In the genomic region with DNA sequence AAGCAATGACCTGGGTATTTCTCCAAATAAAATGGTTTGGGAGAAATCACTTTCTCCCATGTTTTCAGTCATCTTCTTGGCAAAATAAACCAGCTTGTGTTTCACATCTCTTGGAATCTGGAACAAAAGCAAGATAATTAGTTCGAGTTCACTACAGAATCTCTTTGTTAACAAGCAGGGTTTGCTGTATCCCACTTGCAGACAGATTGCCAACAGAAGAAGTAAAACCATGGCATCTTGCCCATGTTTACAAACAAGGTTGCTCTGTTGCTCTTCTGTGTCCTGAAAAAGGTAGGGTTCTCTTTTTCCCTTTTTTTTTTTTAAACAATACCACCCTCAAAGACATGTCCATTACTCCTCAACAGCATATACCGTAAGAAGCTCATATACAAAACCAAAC, we compare ENCODE assay signal across 27 mouse cellular contexts. TPM values are rescaled to one million over a fixed set of nuclear protein-coding genes. Genes with fewer than 3 reads are reported as not detected.
DNase-seq lines count a peak whose midpoint lies in the region; ATAC-seq and TF ChIP-seq lines count a peak whose summit lies in the region.
"Had no signal": no experiment of that assay in that cellular context is flagged by ENCODE, and none has a peak within 500 bp of the region (broad histone marks: within the 10 kb centered on the region; RNA-seq: fewer than 3 reads in every experiment).

No protein-coding gene starts in this region.

- H3K27ac ChIP-seq in forebrain, embryonic 14.5 days (ENCODE audit: low read depth, low read length), result no peak overlapping the region
- no peak overlapping the region for H3K27ac ChIP-seq in forebrain, embryonic 12.5 days
- H3K27ac ChIP-seq: embryonic facial prominence, embryonic 10.5 days; embryonic facial prominence, embryonic 13.5 days; forebrain, embryonic 13.5 days; gastrocnemius, adult 2 months; hindbrain, embryonic 12.5 days; hindbrain, embryonic 15.5 days had no signal

- no peak for TF ChIP-seq POLR2A in brain, embryonic 14.5 days (IDR thresholded peaks at IDR 0.05; ENCODE audit: borderline replicate concordance, extremely low read depth, insufficient read depth, insufficient read length, poor library complexity, severe bottlenecking)

- no peak overlapping the region for H3K4me2 ChIP-seq in forebrain, embryonic 14.5 days (ENCODE audit: low read length)
- H3K4me2 ChIP-seq in forebrain, embryonic 12.5 days, result no peak overlapping the region
- H3K4me2 ChIP-seq: embryonic facial prominence, embryonic 13.5 days; forebrain, embryonic 13.5 days; heart, embryonic 11.5 days; hindbrain, embryonic 12.5 days; hindbrain, embryonic 15.5 days had no signal

- intact Hi-C loops in left cerebral cortex, postnatal 25 days (cut with DNase I), result loop anchor here (10.0 kb wide), 1 partner anchor 658 kb away; no protein-coding TSS in a partner anchor

- no peak for ATAC-seq in forebrain, embryonic 14.5 days
- no peak for ATAC-seq in forebrain, embryonic 12.5 days (ENCODE audit: low FRiP score)
- ATAC-seq: activated CD4-positive, CD25-positive, alpha-beta regulatory T cell, adult 4 months; CD4-positive, CD25-positive, alpha-beta regulatory T cell, adult 4 months; forebrain, embryonic 13.5 days; forebrain, postnatal 0 days had no signal

- 27% methylated on average over 2 of the region's 2 CpGs for WGBS in forebrain, embryonic 14.5 days
- WGBS in forebrain, embryonic 12.5 days, result 55% methylated on average over 2 of the region's 2 CpGs

- H3K27me3 ChIP-seq in forebrain, embryonic 14.5 days (replicated peaks; ENCODE audit: control insufficient read depth, insufficient read depth, low read length), result peaks cover 27% of the 10 kb centered on the region
- peaks cover 58% of the 10 kb centered on the region for H3K27me3 ChIP-seq in forebrain, embryonic 12.5 days

- H3K4me3 ChIP-seq in forebrain, embryonic 14.5 days (ENCODE audit: low read depth, low read length), result no peak overlapping the region
- no peak overlapping the region for H3K4me3 ChIP-seq in forebrain, embryonic 12.5 days (replicated peaks)
- H3K4me3 ChIP-seq: embryonic facial prominence, embryonic 10.5 days; embryonic facial prominence, embryonic 13.5 days; erythroblast, embryonic 14.5 days; forebrain, embryonic 13.5 days; gastrocnemius, adult 2 months; hindbrain, embryonic 12.5 days; hindbrain, embryonic 15.5 days had no signal

- TF ChIP-seq CTCF in brain, embryonic 14.5 days (IDR thresholded peaks at IDR 0.05; ENCODE audit: borderline replicate concordance, extremely low read depth, insufficient read depth, insufficient read length), result no peak

- no peaks in the 10 kb centered on the region for H3K9me3 ChIP-seq in forebrain, embryonic 14.5 days (replicated peaks; ENCODE audit: control insufficient read depth, low read length)
- H3K9me3 ChIP-seq in forebrain, embryonic 12.5 days, result no peaks in the 10 kb centered on the region
- H3K9me3 ChIP-seq: embryonic facial prominence, embryonic 10.5 days; embryonic facial prominence, embryonic 13.5 days; forebrain, embryonic 13.5 days; hindbrain, embryonic 12.5 days; hindbrain, embryonic 15.5 days had no signal

- peak; percentile 63 for DNase-seq in forebrain, embryonic 14.5 days (ENCODE audit: low spot score)
- peak; percentile 29 for DNase-seq in retina, postnatal 1 day
- DNase-seq in retina, embryonic 14.5 days (ENCODE audit: low spot score), result no peak
- peak; percentile 68 for DNase-seq in brain, embryonic 14.5 days (ENCODE audit: low read depth)
- no peak for DNase-seq in left cerebral cortex, postnatal 25 days (ENCODE audit: low spot score in 2 of 2)
- DNase-seq: adrenal gland, adult 8-10 months; adrenal gland, postnatal 25 days; cerebellum, adult 11 months; cerebellum, postnatal 25 days; embryo, embryonic 11 days; forebrain, postnatal 0 days; gastrocnemius, adult 2 months; gastrocnemius, postnatal 14 days; heart, adult 11 months had no signal

- H3K36me3 ChIP-seq in forebrain, embryonic 14.5 days (ENCODE audit: control insufficient read depth, insufficient read depth, low read length), result no peaks in the 10 kb centered on the region
- no peaks in the 10 kb centered on the region for H3K36me3 ChIP-seq in forebrain, embryonic 12.5 days (replicated peaks)
- H3K36me3 ChIP-seq: embryonic facial prominence, embryonic 10.5 days; embryonic facial prominence, embryonic 13.5 days; hindbrain, embryonic 12.5 days; hindbrain, embryonic 15.5 days had no signal

- peaks cover 3% of the 10 kb centered on the region; the same call in 1 of the 2 replicates for H3K4me1 ChIP-seq in forebrain, embryonic 14.5 days (ENCODE audit: control insufficient read depth, insufficient read depth, low read length)
- peaks cover 6% of the 10 kb centered on the region; the same call in 1 of the 2 replicates for H3K4me1 ChIP-seq in forebrain, embryonic 12.5 days

- no peak overlapping the region for H3K9ac ChIP-seq in forebrain, embryonic 14.5 days (ENCODE audit: low read length)
- no peak overlapping the region for H3K9ac ChIP-seq in forebrain, embryonic 12.5 days
- H3K9ac ChIP-seq: embryonic facial prominence, embryonic 13.5 days; forebrain, embryonic 13.5 days; forebrain, postnatal 0 days; hindbrain, embryonic 12.5 days; hindbrain, embryonic 15.5 days had no signal

RNA-seq across cellular contexts. Expression of gene Dnah11, which starts 2.3 kb away (rescaled TPM):
- polyA plus RNA-seq in forebrain, embryonic 14.5 days (2014; fragmentation: Nextera tagmentation; extraction: Ambion mirVana), result 0.11 and 0.15 TPM in 2 replicates
- 0.15 and 0.81 TPM in 2 replicates for polyA plus RNA-seq in forebrain, embryonic 12.5 days (2016; fragmentation: Nextera tagmentation; extraction: Ambion mirVana)
- 0.43 and 0.97 TPM in 2 replicates for polyA plus RNA-seq in brain, embryonic 14.5 days (2012; rRNA removed)
- total RNA-seq in left cerebral cortex, postnatal 25 days (2021), result 1 to 10 TPM in 1 of 2 experiments, under 1 TPM in 1; 0.62 to 1.1 TPM
- total RNA-seq: gastrocnemius, adult 2 months; heart, postnatal 25 days had no signal
- polyA plus RNA-seq: erythroblast, embryonic 14.5 days; heart, embryonic 14.5 days; heart, postnatal 0 days had no signal

Comparison
In these comparisons a context has a peak if more than half of its experiments do, and no peak if none do; other contexts are left out.
1. DNase-seq: peak in forebrain, embryonic 14.5 days (single experiment), retina, postnatal 1 day (single experiment) and brain, embryonic 14.5 days (single experiment); none in retina, embryonic 14.5 days (single experiment) and left cerebral cortex, postnatal 25 days (0 of 2).